Comparison of ENCODE assay signal across 10 mouse cellular contexts in genomic region chr9:63849564-63850315, GRCm38 (mm10).
DNase-seq lines count a peak whose midpoint lies in the region; ATAC-seq and TF ChIP-seq lines count a peak whose summit lies in the region.
"Had no signal": no experiment of that assay in that cellular context is flagged by ENCODE, and none has a peak within 500 bp of the region (broad histone marks: within the 10 kb centered on the region; RNA-seq: fewer than 3 reads in every experiment).

No protein-coding gene starts in this region.

- H3K9ac ChIP-seq in liver, adult 2 months (ENCODE audit: low read depth, low read length): no peak overlapping the region
- H3K9ac ChIP-seq in liver, embryonic 12.5 days: no peak overlapping the region
- peak overlapping the region; percentile 50; the same call in 1 of the 2 replicates for H3K9ac ChIP-seq in ES-E14 (ENCODE audit: insufficient read depth, low read depth, low read length, poor library complexity, severe bottlenecking)

- H3K4me3 ChIP-seq in liver, adult 2 months (ENCODE audit: insufficient read depth, low read depth, low read length): no peak overlapping the region
- no peak overlapping the region for H3K4me3 ChIP-seq in liver, embryonic 12.5 days
- peak overlapping the region; percentile 52 to 53 for H3K4me3 ChIP-seq in ES-E14 (ENCODE audit: insufficient read depth in 1 of 2, low read depth in 1 of 2, low read length in 2 of 2, poor library complexity in 1 of 2, severe bottlenecking in 1 of 2)
- H3K4me3 ChIP-seq in small intestine, adult 2 months (ENCODE audit: low read depth, low read length): no peak overlapping the region
- H3K4me3 ChIP-seq: megakaryocyte, embryonic 14.5 days had no signal

- no peak for DNase-seq in liver, adult 2 months (ENCODE audit: extremely low read depth, low read depth, low spot score)
- peak; percentile 81 for DNase-seq in ES-E14 (ENCODE audit: low read depth, low spot score)
- no peak for DNase-seq in brain, embryonic 14.5 days (ENCODE audit: low read depth)
- DNase-seq in cerebellum, adult 11 months: no peak
- no peak for DNase-seq in urinary bladder, postnatal 25 days (ENCODE audit: low spot score)
- DNase-seq: adrenal gland, postnatal 36 days; layer of hippocampus, adult 9-11 months had no signal

- no peaks in the 10 kb centered on the region for H3K4me1 ChIP-seq in liver, adult 2 months (ENCODE audit: control insufficient read depth, insufficient read depth, low read length)
- no peaks in the 10 kb centered on the region for H3K4me1 ChIP-seq in liver, embryonic 12.5 days
- H3K4me1 ChIP-seq in ES-E14 (ENCODE audit: control insufficient read depth in 2 of 2, insufficient read depth in 2 of 2, low read length in 2 of 2, poor library complexity in 1 of 2): peaks cover 0 to 4% of the 10 kb centered on the region in 2 experiments; a peak in 1 of 4 replicates
- no peaks in the 10 kb centered on the region for H3K4me1 ChIP-seq in small intestine, adult 2 months (ENCODE audit: control insufficient read depth, insufficient read depth, insufficient read length, low read length)

- peak; percentile 42 for TF ChIP-seq CTCF in liver, adult 2 months (IDR thresholded peaks at IDR 0.05; ENCODE audit: low read depth, low read length)
- TF ChIP-seq CTCF in brain, embryonic 14.5 days (IDR thresholded peaks at IDR 0.05; ENCODE audit: borderline replicate concordance, extremely low read depth, insufficient read depth, insufficient read length): peak; percentile 44; the same call in 1 of the 2 replicates
- peak; percentile 41; the same call in 1 of the 2 replicates for TF ChIP-seq CTCF in small intestine, adult 2 months (IDR thresholded peaks at IDR 0.05; ENCODE audit: extremely low read depth, insufficient read length, insufficient replicate concordance, low read depth, low read length)

- in situ Hi-C loops in ES-E14 (cut with MboI; ENCODE audit: low sequenced_read_pairs in 2 of 2, unreplicated experiment in 2 of 2): loop anchor here (10.0 to 25.0 kb wide), 3 partner anchors 212 to 715 kb away; partner anchors contain the start of gene Skor1 (in 1 of the 2)

- H3K4me2 ChIP-seq in liver, embryonic 12.5 days: no peak overlapping the region

- no peak for ATAC-seq in liver, embryonic 12.5 days

- no peaks in the 10 kb centered on the region for H3K36me3 ChIP-seq in liver, adult 2 months (ENCODE audit: control insufficient read depth, insufficient read depth, low read length)
- no peaks in the 10 kb centered on the region for H3K36me3 ChIP-seq in liver, embryonic 12.5 days
- H3K36me3 ChIP-seq in ES-E14 (ENCODE audit: control insufficient read depth, insufficient read depth, low read length, poor library complexity, severe bottlenecking): no peaks in the 10 kb centered on the region
- H3K36me3 ChIP-seq in small intestine, adult 2 months (ENCODE audit: control insufficient read depth, insufficient read depth, low read length): no peaks in the 10 kb centered on the region

- TF ChIP-seq POLR2A in liver, adult 2 months (IDR thresholded peaks at IDR 0.05; ENCODE audit: extremely low read depth, insufficient read depth, low read length): no peak
- TF ChIP-seq POLR2A in brain, embryonic 14.5 days (IDR thresholded peaks at IDR 0.05; ENCODE audit: borderline replicate concordance, extremely low read depth, insufficient read depth, insufficient read length, poor library complexity, severe bottlenecking): no peak
- no peak for TF ChIP-seq POLR2A in small intestine, adult 2 months (IDR thresholded peaks at IDR 0.05; ENCODE audit: low read depth, low read length)

- H3K9me3 ChIP-seq in liver, embryonic 12.5 days (replicated peaks): 0 out of 2 replicates have a peak, but pooled peaks cover 4% of the 10 kb centered on the region
- H3K9me3 ChIP-seq in ES-E14 (ENCODE audit: control insufficient read depth, insufficient read depth, low read depth, low read length): no peaks in the 10 kb centered on the region

- H3K27me3 ChIP-seq in liver, adult 2 months (ENCODE audit: control insufficient read depth, insufficient read depth, low read length): no peaks in the 10 kb centered on the region
- 0 out of 2 replicates have a peak, but pooled peaks cover 6% of the 10 kb centered on the region for H3K27me3 ChIP-seq in liver, embryonic 12.5 days (replicated peaks)
- H3K27me3 ChIP-seq in small intestine, adult 2 months (ENCODE audit: control insufficient read depth, insufficient read depth, low read length): no peaks in the 10 kb centered on the region

- H3K79me2 ChIP-seq in liver, adult 2 months (ENCODE audit: control insufficient read depth, insufficient read depth, low read length): no peaks in the 10 kb centered on the region

- 81% methylated on average over 12 of the region's 12 CpGs for WGBS in liver, adult 2 months
- WGBS in liver, embryonic 12.5 days (ENCODE audit: insufficient replicate concordance): 62% methylated on average over 12 of the region's 12 CpGs
- 79% methylated on average over 12 of the region's 12 CpGs for WGBS in small intestine, adult 2 months

- no peak overlapping the region for H3K27ac ChIP-seq in liver, adult 2 months (replicated peaks; ENCODE audit: insufficient read depth, low read depth, low read length)
- no peak overlapping the region for H3K27ac ChIP-seq in liver, embryonic 12.5 days
- H3K27ac ChIP-seq in ES-E14 (ENCODE audit: insufficient read depth, low read depth, low read length, poor library complexity, severe bottlenecking): no peak overlapping the region
- H3K27ac ChIP-seq in small intestine, adult 2 months (ENCODE audit: insufficient read depth, low read depth, low read length): no peak overlapping the region

TF ChIP-seq in ES-E14, 5 proteins besides CTCF, POLR2A, EP300 and RAD21:
- no peak for TF ChIP-seq MAFK (IDR thresholded peaks at IDR 0.05; ENCODE audit: insufficient read depth, low read depth, low read length)
- 0 out of 2 replicates have a peak, but pooled peaks have one; percentile 52 for TF ChIP-seq CHD2 (IDR thresholded peaks at IDR 0.05; ENCODE audit: low read depth, low read length)
- TF ChIP-seq ZC3H11A (IDR thresholded peaks at IDR 0.05; ENCODE audit: borderline replicate concordance, low read depth, low read length): no peak
- TF ChIP-seq HCFC1 (IDR thresholded peaks at IDR 0.05; ENCODE audit: borderline replicate concordance, insufficient read depth, low read length): no peak
- no peak for TF ChIP-seq ZNF384 (IDR thresholded peaks at IDR 0.05; ENCODE audit: low read depth, low read length)

Comparison
In these comparisons a context has a peak if more than half of its experiments do, and no peak if none do; other contexts are left out.
1. H3K4me3 ChIP-seq: peak in ES-E14 (2 of 2); none in liver, adult 2 months (single experiment), liver, embryonic 12.5 days (single experiment) and small intestine, adult 2 months (single experiment).
2. Peak in every context shown above with its lines, with median percentiles within 50 percentile points of each other: CTCF ChIP-seq.